Mouse (Mus musculus): ENCODE results near the gene Agpat3. TPM values are rescaled to one million over a fixed set of nuclear protein-coding genes. Genes with fewer than 3 reads are reported as not detected.
A peak's percentile ranks its signal among the peaks of the same experiment; 100 is the strongest.
"Not testable (repeated sequence)": the region's sequence is repeated elsewhere in the genome, so short reads cannot be mapped to it uniquely, and the experiment has no call there.

Gene Agpat3
- total RNA-seq, 2 experiments from 2014 or later, result 327 to 351 TPM

DNA sequence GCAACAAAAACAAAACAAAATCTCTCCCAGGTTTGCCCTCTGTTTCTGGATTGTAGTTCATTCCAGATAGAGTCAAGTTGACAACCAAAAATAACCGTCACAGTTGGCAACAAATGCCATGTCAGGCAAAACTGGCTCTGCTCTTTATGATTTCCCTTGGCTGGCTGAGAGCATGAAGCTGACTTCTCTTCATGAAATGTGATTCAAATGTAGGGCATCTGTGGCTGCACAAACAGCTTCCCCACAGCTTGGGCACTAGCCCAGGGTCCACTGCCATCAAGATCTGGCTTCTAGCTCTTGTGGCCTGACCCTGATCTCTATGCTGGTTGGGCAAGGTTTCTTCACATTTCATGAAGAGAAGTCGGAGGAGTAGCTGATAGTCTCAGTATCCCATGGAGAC, 9.7 kb upstream of the Agpat3 start:
- peak; percentile 67 for DNase-seq

GRCm38 (mm10) chr10:78360290-78360711, 8.0 kb upstream of the Agpat3 start:
- DNase-seq, result peak; percentile 67

GRCm38 (mm10) chr10:78358999-78359398, 6.7 kb upstream of the Agpat3 start:
- DNase-seq, result not testable (repeated sequence)

- DNase-seq, result no peak
Observed at GRCm38 (mm10) chr10:78358266-78358665, 6.0 kb upstream of the Agpat3 start.

DNA sequence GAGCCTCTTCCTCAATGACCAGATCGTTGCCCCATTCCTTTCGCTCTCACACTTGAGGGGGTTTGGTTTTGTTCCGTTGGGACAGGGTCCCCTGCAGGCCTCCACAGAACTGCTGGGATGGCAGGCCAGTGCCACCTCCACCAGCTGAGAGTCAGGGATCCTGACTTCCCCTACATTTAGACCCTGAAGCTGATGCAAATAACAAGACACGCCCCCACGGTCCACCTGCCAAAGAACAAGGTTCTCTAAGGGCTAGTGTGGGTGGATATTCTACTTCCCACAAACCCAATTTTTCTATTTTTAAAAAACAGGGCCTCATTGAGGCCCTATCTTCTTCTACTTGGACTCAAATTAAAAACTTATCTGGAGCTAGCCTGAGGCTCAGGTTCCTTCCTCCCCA, 5.5 kb upstream of the Agpat3 start:
- no peak for DNase-seq

- no peak for DNase-seq
Observed at GRCm38 (mm10) chr10:78355931-78356593, 3.8 kb upstream of the Agpat3 start.

- no peak for DNase-seq
Observed at GRCm38 (mm10) chr10:78353196-78353595, 907 bp upstream of the Agpat3 start.

- DNase-seq, result no peak
Observed at GRCm38 (mm10) chr10:78352666-78353030, 359 bp upstream of the Agpat3 start.

DNA sequence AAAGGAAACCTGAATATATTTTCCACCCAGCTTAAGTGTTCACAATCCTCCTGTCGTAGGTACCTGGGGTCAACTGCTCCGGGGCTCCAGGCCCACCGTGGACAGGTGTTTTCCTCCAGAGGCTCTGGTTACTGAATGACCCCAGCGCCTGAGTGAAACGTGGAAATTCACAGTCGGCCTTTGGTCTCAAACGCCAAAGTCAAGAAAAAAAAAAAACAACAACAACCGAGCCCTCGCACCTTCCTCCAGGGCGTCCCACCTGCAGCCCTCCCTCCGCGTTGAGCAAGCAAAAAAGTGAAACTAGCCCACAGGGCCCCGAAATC, 764 bp downstream of the Agpat3 start:
- DNase-seq, result peak; percentile 27

DNA sequence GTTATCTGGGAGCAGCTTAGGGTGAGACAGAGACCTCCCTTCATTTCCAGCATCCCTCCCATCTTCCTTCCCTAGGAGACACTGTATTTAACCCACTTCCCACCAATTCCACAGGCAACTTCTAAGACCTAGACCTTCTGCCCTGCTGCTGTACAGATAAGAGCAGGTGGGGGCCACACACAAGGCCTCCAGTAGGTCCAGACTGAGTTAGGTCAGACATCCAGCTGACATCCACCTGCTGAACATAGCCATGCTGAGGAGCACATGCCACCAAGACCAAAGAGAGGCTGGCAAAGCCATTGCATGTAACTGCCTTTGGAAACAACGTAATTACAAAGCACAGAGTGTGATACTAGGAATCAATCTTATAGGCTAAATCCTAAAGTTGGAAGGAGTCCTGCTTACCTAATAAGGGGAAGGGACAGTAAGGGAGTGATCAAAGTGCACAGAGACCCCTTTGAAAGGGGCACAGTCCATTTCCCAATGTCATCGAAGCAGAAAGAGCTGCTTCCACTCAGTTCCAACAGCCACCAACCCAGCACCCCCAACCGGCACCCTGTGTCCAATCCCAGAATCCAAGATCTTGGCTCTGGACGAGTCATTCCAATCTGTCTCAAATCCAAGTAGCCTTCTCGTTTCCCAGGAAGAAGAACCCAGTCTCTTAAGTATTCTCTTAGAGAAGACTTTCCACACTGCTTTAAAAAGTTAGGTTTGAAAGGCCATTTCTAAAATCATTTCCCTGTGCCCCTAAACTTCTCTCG, 1.3 kb downstream of the Agpat3 start:
- peak; percentile 39 for DNase-seq

DNA sequence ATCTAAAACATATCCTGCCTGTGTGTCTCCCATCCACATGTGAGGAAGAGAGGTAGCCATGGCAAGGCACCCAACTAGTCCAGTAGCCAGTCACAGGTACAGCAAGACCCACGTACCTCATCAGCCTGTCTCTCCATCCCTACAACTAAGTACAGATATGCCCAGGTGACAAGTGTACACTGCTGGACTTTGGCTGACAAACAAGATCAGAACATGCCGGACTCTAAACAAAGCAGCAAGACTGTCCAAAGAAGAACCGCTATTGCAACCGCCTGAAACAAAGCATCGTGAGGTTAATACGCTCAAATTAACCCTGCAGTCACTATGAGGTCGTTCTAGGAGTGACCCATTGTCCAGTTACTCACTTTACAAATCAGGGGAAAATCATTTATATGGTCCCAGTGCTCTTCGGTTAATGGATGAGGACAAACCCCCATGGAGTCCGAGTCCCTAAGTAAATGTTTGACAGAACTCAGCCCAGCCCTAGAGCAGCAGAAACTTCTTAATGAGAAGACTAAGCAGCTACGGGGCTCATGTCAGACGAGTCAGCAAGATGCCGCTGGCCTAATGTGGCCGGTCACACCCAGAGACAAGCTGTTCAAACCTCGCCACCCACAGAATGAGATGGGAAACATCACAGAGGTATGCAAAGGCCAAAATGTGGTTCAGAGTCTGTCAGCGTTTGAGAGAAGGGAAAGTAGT, 2.7 kb downstream of the Agpat3 start:
- no peak for DNase-seq

DNA sequence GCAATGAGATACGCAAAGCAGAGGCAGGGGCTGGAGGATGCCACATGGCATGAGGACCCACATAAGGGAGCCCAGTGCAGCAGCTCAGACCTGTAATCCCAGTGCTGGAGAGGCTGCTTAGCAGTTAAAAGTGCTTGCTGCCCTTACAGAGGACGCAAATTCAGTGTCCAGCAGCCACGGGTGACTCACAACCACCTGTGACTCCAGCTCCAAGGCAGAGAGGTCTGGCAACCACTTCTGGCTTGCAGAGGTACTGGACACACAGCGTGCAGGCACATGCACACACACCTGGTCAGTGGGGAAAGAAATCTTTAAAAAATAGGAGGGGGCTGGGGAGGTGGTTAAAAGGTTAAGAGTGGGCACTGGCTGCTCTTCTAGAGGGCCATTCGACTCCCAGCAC, 4.1 kb downstream of the Agpat3 start:
- no peak for DNase-seq

DNA sequence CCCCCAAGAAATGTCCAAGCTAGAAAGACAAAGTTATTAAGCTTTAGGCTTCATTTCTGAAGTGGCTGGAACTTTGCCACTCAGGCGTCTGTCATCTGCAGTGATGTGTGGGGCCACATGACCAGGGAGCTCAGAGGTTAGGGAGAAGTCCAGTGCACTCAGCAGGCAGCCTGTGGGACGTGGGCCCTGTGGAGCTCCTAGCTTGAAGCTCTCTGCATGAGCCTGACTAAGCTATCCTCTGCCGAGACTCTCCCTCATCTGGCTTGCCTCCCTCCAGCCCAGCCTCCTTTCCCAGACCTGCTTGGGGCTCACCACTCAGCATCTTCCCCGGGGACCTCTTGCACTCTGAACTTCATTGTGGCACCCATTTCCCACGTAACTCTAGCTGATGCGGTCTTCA, 4.8 kb downstream of the Agpat3 start:
- DNase-seq, result no peak

GRCm38 (mm10) chr10:78345466-78345865, 6.8 kb downstream of the Agpat3 start:
- no peak for DNase-seq

DNA sequence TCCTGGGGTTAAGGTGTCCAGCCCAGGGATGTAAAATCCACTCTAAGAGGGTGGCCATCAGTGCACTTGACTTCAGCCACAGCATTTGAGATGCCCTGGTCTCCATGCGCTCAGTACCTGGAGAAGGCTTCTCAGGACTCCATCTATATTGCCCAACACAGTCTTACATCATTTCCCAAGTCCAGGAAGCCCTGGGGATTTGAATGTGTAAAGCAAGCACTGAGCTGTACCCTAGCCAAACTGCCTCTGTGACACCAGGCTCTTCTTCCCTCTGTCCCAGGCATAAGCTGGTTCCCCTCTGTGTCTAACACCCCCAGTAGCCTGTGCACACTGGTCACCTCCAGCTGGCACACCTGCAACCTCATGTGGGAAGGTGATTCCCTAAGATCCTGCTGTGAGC, 10.2 kb downstream of the Agpat3 start:
- no peak for DNase-seq

GRCm38 (mm10) chr10:78338180-78338579, 14.1 kb downstream of the Agpat3 start:
- peak; percentile 71 for DNase-seq

DNA sequence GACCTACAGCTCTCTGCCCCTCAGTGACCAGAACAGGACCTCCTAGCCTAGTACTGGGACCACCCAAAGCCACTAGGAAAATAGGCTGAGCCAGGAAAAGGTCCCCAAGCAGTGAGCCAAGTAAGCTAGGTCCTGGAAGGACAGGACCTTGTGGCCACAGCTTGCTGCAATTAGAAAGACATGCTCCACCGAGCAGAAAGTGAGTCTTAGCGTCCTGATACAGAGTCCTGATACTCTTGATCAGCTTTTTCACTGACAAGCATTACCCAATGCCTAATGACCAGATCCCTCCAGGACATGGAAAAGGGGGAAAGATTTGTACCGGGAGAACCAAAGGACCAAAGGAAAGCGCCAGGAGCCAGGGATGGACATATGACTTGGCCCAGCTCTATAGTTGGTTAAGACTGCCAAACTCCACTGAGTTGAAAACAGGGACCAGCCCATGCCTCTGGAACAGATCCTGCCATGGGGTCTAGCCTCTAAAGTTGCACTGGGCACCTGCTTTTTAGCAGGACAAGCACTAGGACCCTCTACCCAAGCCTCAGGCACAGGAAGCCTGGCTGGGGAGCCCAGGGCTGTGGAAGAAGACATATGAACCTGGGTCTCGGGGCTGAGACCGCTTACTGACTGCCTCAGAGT, 17.2 kb downstream of the Agpat3 start:
- DNase-seq, result peak; percentile 37

DNA sequence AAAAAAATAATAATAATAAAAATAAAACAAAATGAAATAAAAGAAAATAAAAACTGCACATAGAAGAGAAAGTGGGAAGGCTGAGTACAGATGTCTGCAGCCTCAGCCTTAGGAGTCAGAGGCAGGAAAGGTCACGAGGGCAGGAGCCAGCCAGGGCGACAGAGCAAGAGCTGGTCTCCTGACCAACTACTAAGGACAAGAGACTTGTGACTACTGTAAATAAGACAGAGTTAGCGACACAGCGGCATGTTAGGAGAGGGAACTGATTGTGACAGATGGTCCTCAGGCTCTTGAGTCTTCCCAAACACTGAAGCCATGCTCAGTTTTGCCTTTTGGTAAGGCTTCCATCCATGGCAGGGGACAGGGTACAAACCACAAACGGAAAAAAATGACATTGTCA, 20.7 kb downstream of the Agpat3 start:
- DNase-seq, result no peak

GRCm38 (mm10) chr10:78329305-78329704, 23.0 kb downstream of the Agpat3 start:
- no peak for DNase-seq

DNA sequence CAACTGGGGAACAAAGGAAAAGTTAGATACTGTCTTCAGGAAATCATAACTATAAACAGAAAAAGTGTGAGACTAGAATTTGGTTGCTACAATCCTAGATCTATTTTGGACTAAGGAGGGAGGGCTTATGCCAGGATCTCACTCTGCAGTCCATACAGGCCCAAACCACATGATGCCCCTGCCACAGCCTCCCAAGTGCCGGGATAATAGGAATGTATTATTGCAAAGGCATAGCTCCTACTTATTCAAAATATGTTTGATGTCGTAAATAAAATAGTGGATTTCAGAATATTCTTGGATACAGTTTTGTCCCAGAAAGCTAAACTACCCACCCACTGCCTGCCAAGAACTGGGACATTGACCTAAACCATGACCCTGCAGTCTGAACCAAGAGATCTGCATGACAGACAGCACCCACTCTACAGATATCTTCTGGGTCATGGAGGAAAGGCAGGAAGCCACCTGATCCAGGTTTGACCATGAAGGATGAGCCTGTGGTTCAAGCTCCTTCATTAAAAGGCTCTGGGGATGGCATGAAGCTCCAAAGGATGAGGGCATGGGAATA, 24.2 kb downstream of the Agpat3 start:
- no peak for DNase-seq

- DNase-seq, result no peak
Observed at GRCm38 (mm10) chr10:78325916-78326647, 26.2 kb downstream of the Agpat3 start.
